In the genomic region with DNA sequence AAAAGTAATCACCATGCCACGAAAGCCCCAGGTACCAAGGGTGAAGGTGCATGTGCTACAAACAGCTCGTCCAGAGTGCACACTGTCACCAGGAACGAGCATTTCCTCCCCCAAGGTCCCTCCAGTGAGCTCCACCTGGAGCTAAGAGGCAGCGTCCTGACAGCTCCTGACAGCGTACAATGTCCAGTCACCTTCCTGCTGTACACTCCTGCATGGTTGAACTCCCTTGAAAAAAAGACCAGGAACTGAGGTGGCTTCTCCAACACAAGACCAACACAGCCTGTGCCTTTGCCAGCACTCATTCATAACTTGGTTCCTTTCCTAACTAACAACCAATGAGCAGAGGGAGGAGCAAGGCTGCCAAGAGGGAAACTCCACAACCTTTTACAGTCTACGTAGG, we compare ENCODE assay signal across 12 mouse cellular contexts. TPM values are rescaled to one million over a fixed set of nuclear protein-coding genes. Genes with fewer than 3 reads are reported as not detected.
DNase-seq lines count a peak whose midpoint lies in the region; ATAC-seq and TF ChIP-seq lines count a peak whose summit lies in the region.
"Had no signal": no experiment of that assay in that cellular context is flagged by ENCODE, and none has a peak within 500 bp of the region (broad histone marks: within the 10 kb centered on the region; RNA-seq: fewer than 3 reads in every experiment).

No protein-coding gene starts in this region.

- H3K9me3 ChIP-seq in heart, embryonic 13.5 days = no peaks in the 10 kb centered on the region
- H3K9me3 ChIP-seq in intestine, embryonic 16.5 days (ENCODE audit: control insufficient read depth, low read length) = no peaks in the 10 kb centered on the region
- no peaks in the 10 kb centered on the region for H3K9me3 ChIP-seq in liver, embryonic 14.5 days (ENCODE audit: control insufficient read depth, low read length)
- H3K9me3 ChIP-seq: lung, embryonic 15.5 days had no signal

- H3K27ac ChIP-seq in heart, embryonic 13.5 days (replicated peaks) = peak overlapping the region; percentile 91
- H3K27ac ChIP-seq in intestine, embryonic 16.5 days (ENCODE audit: low read length) = peak overlapping the region; percentile 73
- peak overlapping the region; percentile 37 for H3K27ac ChIP-seq in liver, embryonic 14.5 days
- H3K27ac ChIP-seq: embryonic facial prominence, embryonic 10.5 days; layer of hippocampus, adult 2 months; lung, embryonic 15.5 days had no signal

- H3K4me2 ChIP-seq in heart, embryonic 13.5 days = peak overlapping the region; percentile 88
- H3K4me2 ChIP-seq in intestine, embryonic 16.5 days (ENCODE audit: low read depth, low read length) = peak overlapping the region; percentile 14
- H3K4me2 ChIP-seq in liver, embryonic 14.5 days (ENCODE audit: low read depth) = peak overlapping the region; percentile 77
- H3K4me2 ChIP-seq: lung, embryonic 15.5 days had no signal

- no peaks in the 10 kb centered on the region for H3K27me3 ChIP-seq in heart, embryonic 13.5 days (replicated peaks)
- no peaks in the 10 kb centered on the region for H3K27me3 ChIP-seq in intestine, embryonic 16.5 days (replicated peaks; ENCODE audit: control insufficient read depth, insufficient read depth, low read length)
- no peaks in the 10 kb centered on the region for H3K27me3 ChIP-seq in liver, embryonic 14.5 days (ENCODE audit: control insufficient read depth, insufficient read depth, low read length)
- H3K27me3 ChIP-seq: lung, embryonic 15.5 days had no signal

- peaks cover 66% of the 10 kb centered on the region for H3K4me1 ChIP-seq in heart, embryonic 13.5 days
- peaks cover 23% of the 10 kb centered on the region for H3K4me1 ChIP-seq in intestine, embryonic 16.5 days (ENCODE audit: control insufficient read depth, insufficient read depth, low read length)
- H3K4me1 ChIP-seq in liver, embryonic 14.5 days (replicated peaks; ENCODE audit: control insufficient read depth in 2 of 2, insufficient read depth in 2 of 2, low read length in 1 of 2) = peaks cover 23 to 30% of the 10 kb centered on the region in 2 experiments

- peak overlapping the region; percentile 98 for H3K4me3 ChIP-seq in heart, embryonic 13.5 days
- H3K4me3 ChIP-seq in intestine, embryonic 16.5 days (ENCODE audit: low read length) = no peak overlapping the region
- no peak overlapping the region for H3K4me3 ChIP-seq in liver, embryonic 14.5 days (ENCODE audit: insufficient read depth in 1 of 2, low read depth in 2 of 2, low read length in 2 of 2)
- H3K4me3 ChIP-seq: embryonic facial prominence, embryonic 10.5 days; layer of hippocampus, adult 2 months; lung, embryonic 15.5 days had no signal

- ATAC-seq in heart, embryonic 13.5 days (ENCODE audit: extremely low read depth, insufficient number of reproducible peaks, low FRiP score, low TSS enrichment) = no peak
- ATAC-seq in intestine, embryonic 16.5 days = peak; percentile 34
- no peak for ATAC-seq in liver, embryonic 14.5 days (ENCODE audit: insufficient read depth)
- ATAC-seq in erythroid progenitor cell, adult 5-6 weeks (replicated peaks; ENCODE audit: low FRiP score, poor library complexity, severe bottlenecking) = no peak

- 32% methylated on average over 6 of the region's 6 CpGs for WGBS in heart, embryonic 13.5 days
- 34% methylated on average over 6 of the region's 6 CpGs for WGBS in intestine, embryonic 16.5 days
- WGBS in liver, embryonic 14.5 days (ENCODE audit: insufficient replicate concordance) = 27% methylated on average over 6 of the region's 6 CpGs

- H3K36me3 ChIP-seq in heart, embryonic 13.5 days = peaks cover 14% of the 10 kb centered on the region
- H3K36me3 ChIP-seq in intestine, embryonic 16.5 days (ENCODE audit: control insufficient read depth, insufficient read depth, low read length) = no peaks in the 10 kb centered on the region
- peaks cover 3% of the 10 kb centered on the region for H3K36me3 ChIP-seq in liver, embryonic 14.5 days (replicated peaks; ENCODE audit: control insufficient read depth, insufficient read depth, low read depth)

- TF ChIP-seq EP300 in liver, embryonic 14.5 days (IDR thresholded peaks at IDR 0.05; ENCODE audit: low read depth) = no peak

- H3K9ac ChIP-seq in heart, embryonic 13.5 days = peak overlapping the region; percentile 68
- peak overlapping the region; percentile 29 for H3K9ac ChIP-seq in intestine, embryonic 16.5 days (ENCODE audit: low read depth, low read length)
- peak overlapping the region; percentile 27; the same call in 1 of the 2 replicates for H3K9ac ChIP-seq in liver, embryonic 14.5 days (replicated peaks)
- H3K9ac ChIP-seq: lung, embryonic 15.5 days had no signal

- DNase-seq in heart, adult 9 months (ENCODE audit: low spot score in 2 of 2) = no peak
- peak; percentile 22 for DNase-seq in ZHBTc4 (ENCODE audit: low read depth, low spot score)
- DNase-seq in liver, embryonic 14.5 days (ENCODE audit: low read depth in 3 of 3, low spot score in 3 of 3) = no peak
- DNase-seq in embryo, embryonic 9.5 days (ENCODE audit: extremely low spot score) = no peak
- no peak for DNase-seq in ovary, postnatal 10 days (ENCODE audit: low spot score)
- DNase-seq: right cerebral cortex, postnatal 14 days had no signal

- TF ChIP-seq CTCF in liver, embryonic 14.5 days (IDR thresholded peaks at IDR 0.05; ENCODE audit: low read depth) = no peak

RNA-seq across cellular contexts. Expression of gene Arl5a, which starts 3.5 kb away (rescaled TPM):
- 47.2 and 51.4 TPM in 2 replicates for polyA plus RNA-seq in heart, embryonic 13.5 days (2015; fragmentation: Nextera tagmentation; extraction: Ambion mirVana)
- polyA plus RNA-seq in intestine, embryonic 16.5 days (2015; fragmentation: Nextera tagmentation; extraction: Ambion mirVana) = 10.8 and 26.1 TPM in 2 replicates
- polyA plus RNA-seq in liver, embryonic 14.5 days (2012; rRNA removed) = 12.9 and 18.2 TPM in 2 replicates
- polyA plus RNA-seq in liver, embryonic 14.5 days (2014; fragmentation: Nextera tagmentation; extraction: Ambion mirVana) = 34.9 and 42.0 TPM in 2 replicates
- total RNA-seq in erythroid progenitor cell, adult 5-6 weeks (2015; ENCODE audit: low replicate concordance) = 23.5 and 24.9 TPM in 2 replicates
- 11.5 and 15.3 TPM in 2 replicates for total RNA-seq in erythroid progenitor cell, adult 5-6 weeks (2017; ENCODE audit: low replicate concordance)

RNA-seq across cellular contexts. Expression of gene Neb, which starts 42.9 kb away (rescaled TPM):
- polyA plus RNA-seq in heart, embryonic 13.5 days (2015; fragmentation: Nextera tagmentation; extraction: Ambion mirVana) = 2.0 and 4.0 TPM in 2 replicates
- 0.40 and 0.77 TPM in 2 replicates for polyA plus RNA-seq in intestine, embryonic 16.5 days (2015; fragmentation: Nextera tagmentation; extraction: Ambion mirVana)
- 0.12 and 0.13 TPM in 2 replicates for polyA plus RNA-seq in liver, embryonic 14.5 days (2012; rRNA removed)
- 0.14 and 0.18 TPM in 2 replicates for polyA plus RNA-seq in liver, embryonic 14.5 days (2014; fragmentation: Nextera tagmentation; extraction: Ambion mirVana)
- not detected in 2 replicates for total RNA-seq in erythroid progenitor cell, adult 5-6 weeks (2015; ENCODE audit: low replicate concordance)
- 0.08 TPM in 1 of 2 replicates, not detected in the other for total RNA-seq in erythroid progenitor cell, adult 5-6 weeks (2017; ENCODE audit: low replicate concordance)

Comparison
In these comparisons a context has a peak if more than half of its experiments do, and no peak if none do; other contexts are left out.
1. H3K27ac ChIP-seq: peak in every context shown above with its lines; median percentile 91 in heart, embryonic 13.5 days; 73 in intestine, embryonic 16.5 days; 37 in liver, embryonic 14.5 days.
2. H3K4me2 ChIP-seq: peak in every context shown above with its lines; median percentile 88 in heart, embryonic 13.5 days; 77 in liver, embryonic 14.5 days; 14 in intestine, embryonic 16.5 days.